Mouse (Mus musculus) frontal cortex, adult 2 months (tissue): ENCODE results near the gene Wdr46. TPM values are rescaled to one million over a fixed set of nuclear protein-coding genes. Genes with fewer than 3 reads are reported as not detected.
A peak's percentile ranks its signal among the peaks of the same experiment; 100 is the strongest.
"Not testable (repeated sequence)": the region's sequence is repeated elsewhere in the genome, so short reads cannot be mapped to it uniquely, and the experiment has no call there.

Experiments
- DNase-seq, 2 experiments: peaks; one replicate each; pipeline ENCODE4 v3.0.0; 2022; ENCODE audit warnings: low spot score in 1 of 2; ENCODE audit errors: extremely low spot score in 1 of 2
- polyA plus RNA-seq: library from polyadenylated mRNA; depleted of rRNA; stranded (reverse); fragments of >200 nt; gene quantifications from 2 replicates; pipeline ENCODE4 v1.2.3, GENCODE M21; 2012; rRNA removed

Gene Wdr46
- 13.3 and 13.7 TPM in 2 replicates for polyA plus RNA-seq

DNA sequence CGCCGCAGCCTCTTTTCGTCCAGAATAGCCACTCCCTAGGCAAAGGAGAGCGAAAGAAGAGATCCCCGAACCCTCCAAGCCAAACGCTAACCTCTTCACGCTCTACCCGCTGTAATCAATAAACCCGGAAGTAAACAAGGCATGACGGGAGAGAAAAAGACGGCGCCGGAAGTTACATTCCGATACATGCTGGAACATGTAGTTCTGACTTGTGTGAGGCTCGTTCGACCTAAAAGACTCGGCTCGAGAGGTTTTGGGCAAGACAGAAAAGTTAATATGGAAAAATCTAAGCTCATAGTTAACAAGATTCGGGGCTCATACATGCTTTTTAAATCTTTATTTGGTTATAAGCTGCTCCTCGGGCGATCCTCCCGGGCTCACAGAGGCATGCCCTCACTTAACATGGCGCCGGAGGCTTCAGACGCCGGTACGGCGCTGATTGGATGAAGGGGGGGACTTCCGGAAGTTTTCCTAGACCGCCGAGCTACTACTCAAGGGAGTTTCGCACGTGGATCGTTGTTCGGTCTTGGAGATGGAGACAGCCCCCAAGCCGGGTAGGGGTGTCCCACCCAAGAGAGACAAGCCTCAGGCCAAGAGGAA lies at the start of gene Wdr46, which contains the start of gene Pfdn6:
TSS of gene Wdr46 (plus strand) at position 455 of the 600 bp plus-strand sequence.
TSS of gene Pfdn6 (minus strand) at position 138 of the 600 bp plus-strand sequence.
- DNase-seq, result peak; percentile 83 to 95

DNA sequence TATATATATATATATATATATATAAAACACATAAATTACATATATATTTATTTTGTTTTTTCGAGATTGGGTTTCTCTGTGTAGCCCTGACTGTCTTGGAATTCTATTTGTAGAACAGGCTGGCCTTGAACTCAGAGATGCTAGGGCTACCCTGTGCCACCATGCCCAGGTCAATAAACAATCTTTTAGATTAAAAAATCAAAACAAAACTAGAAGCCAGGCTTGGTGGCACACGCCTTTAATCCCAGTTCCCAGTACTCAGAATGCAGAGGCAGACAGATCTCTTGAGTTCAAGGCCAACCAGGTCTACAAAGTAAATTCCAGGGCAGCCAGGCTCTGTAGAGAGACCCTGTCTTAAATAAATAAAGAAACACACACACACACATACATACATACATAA lies 49.1 kb upstream of the Wdr46 start:
- no peak for DNase-seq

DNA sequence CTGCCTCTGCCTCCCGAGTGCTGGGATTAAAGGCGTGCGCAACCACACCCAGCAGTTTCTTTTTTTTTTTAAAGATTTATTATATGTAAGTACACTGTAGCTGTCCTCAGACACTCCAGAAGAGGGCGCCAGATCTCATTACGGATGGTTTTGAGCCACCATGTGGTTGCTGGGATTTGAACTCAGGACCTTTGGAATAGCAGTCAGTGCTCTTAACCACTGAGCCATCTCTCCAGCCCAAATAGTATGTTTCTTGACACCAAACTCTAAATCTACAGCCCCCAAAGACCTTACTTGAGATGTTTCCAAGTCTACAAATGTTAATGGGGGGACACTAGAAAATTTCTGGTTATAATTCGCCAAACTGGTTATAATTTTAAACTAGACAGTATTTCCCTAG lies 48.6 kb upstream of the Wdr46 start:
- DNase-seq, result not testable (repeated sequence)

DNA sequence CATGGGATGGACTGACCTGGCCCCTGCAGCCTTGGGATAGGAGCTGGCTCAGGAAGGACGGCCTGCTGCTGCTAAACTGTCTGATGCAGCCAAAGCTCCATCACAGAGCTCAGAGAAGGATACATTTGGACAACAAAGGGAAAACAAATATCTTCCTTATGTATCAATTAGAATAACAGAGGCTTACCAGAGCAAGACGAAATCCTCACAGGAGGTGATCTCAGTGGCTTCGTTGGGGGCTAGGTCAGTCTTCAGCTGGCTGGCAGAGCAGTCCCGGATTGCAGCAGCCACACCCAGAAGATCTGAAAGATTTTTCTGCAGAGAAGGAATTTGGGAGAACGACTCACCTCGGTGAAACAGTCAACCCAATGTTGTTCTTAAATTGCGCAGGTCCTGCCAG lies 48.0 kb upstream of the Wdr46 start:
- DNase-seq, result no peak

DNA sequence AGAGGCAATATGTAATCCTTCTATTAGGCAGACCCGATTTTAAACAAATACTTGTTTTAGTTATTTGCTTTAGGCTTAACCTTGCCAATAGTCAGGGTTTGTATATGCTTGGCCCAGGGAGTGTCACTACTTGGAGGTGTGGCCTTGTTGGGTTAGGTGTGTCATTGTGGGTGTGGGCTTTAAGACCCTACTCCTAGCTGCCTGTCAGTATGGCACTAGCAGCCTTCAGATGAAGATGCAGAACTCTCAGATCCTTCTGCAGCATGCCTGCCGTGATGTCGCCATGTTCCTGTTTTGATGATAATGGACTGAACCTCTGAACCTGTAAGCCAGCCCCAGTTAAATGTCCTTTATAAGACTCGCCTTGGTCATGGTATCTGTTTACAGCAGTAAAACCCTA lies 47.4 kb upstream of the Wdr46 start:
- not testable (repeated sequence) for DNase-seq

DNA sequence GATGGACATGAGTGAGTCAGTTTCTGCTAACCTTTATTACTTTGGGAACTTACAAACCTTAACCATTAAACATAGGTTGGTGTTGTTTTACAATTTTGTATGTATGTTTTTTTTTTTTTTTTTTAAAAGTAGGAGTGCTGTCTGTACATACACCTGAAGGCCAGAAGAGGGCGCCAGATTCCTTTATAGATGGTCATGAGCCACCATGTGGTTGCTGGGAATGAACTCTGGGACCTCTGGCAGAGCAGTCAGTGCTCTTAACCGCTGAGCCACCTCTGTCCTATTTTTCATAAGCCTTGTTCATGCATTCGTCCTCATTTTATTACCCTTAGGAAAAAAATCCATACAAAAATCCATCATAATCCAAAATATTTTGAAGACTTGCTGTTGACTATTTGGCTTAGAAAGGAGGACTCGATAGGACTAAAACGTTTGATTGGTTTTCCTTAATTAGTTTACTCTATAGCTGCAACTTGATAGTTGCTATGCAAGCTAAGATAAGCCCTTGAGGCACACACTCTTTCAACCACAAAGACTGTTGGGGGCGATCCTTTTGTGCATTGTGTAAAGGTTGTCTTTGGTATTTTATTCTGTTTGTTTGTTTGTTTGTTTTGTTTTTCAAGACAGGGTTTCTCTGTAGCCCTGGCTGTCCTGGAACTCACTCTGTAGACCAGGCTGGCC lies 43.2 kb upstream of the Wdr46 start:
- DNase-seq, result no peak

DNA sequence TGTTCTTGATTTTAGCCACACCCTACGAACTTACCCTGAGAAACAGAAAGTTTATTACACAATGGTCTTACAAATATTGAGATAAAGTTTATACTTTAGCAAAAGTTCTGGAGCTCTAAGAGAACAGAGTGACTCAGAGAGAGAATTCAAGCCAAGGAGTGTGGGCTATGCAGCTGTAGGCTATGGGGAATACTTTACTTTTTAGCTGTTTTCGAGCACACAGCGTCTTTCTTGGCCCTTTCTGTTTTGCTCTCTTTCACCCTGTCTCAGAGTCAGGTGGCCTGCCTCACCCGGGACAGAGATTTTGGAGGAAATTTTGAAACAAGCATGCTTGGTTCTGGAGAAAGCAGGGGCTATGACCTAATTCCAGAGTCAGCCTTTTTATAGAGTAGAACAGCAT lies 42.3 kb upstream of the Wdr46 start:
- DNase-seq, result not testable (repeated sequence)

DNA sequence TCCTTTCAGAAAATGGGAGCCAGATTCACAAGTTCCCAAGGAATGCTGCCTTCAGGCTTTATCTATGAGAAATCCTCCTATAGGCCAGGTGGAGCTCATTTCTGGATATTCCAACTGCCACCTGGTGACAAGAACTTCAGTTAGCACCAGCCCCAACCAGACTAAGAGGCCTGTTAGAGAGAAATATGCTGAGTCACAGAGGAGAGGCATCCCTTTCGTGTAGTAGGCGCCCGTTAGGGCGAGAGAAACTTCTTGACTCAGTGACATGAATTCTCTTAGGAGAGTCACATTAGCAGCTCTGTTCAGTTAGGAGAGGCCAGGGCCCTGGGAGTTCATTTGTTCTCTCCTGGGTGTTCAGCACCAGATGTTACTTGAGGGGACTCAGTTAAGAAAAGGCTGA lies 40.8 kb upstream of the Wdr46 start:
- DNase-seq, result no peak

DNA sequence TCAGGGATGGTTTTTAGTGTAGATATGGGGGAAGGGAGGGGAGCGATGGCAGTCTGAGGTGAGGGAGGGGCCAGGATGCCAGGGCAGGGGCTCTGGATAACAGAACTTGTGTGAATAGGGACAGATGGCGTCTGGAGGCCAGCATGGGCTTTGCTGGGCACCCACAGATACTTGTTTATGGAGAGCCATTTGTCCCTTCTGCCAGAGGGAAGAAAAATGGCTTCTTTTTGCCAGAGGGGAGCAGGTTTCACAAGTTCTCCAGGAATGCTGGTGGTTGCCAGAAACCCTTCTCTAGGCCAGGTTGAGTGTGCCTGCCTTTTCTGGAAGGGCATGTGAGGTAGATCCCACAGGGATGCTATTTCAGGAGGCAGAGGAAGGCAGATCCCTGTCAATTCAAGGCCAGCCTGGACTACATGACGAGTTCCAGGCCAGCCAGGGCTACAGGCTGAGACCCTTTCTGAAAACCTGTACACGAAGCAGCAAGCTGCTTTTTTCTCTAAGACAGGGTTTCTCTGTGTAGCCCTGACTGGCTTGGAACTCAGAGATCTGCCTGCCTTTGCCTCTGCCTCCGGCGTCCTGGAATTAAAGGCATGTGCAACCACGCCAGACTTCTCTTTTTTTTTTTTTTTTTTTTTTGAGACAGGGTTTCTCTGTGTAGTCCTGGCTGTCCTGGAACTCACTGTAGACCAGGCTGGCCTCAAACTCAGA lies 40.0 kb upstream of the Wdr46 start:
- DNase-seq, result no peak

DNA sequence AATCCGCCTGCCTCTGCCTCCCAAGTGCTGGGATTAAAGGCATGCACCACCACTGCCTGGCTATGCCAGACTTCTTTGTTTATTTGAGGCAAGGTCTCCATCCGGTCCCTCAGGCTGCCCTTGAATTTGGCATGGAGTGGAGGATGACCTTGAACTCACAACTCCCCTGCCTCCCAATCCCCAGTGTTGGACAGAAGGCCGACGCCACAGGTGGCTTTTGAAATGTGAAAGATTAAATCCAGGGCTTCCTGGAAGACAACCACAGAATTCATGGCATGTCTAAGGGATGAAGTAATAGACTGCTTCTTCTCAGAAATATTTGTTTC lies 39.5 kb upstream of the Wdr46 start:
- no peak for DNase-seq

DNA sequence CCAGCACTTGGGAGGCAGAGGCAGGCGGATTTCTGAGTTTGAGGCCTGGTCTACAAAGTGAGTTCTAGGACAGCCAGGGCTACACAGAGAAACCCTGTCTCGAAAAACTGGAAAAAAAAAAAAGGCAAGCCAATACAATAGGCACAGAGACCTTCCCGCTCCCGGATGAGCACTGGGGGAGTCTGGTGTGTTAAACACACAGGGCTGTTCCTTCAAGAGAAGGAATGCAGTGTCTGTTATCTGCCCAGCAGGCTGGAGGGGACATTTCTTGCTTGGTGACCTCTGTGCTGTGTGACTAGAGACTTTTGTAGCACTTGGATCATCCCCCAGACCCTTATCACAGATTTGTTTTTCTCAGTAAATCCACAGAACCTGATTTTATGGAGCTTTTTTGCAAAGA lies 38.8 kb upstream of the Wdr46 start:
- DNase-seq, result no peak

DNA sequence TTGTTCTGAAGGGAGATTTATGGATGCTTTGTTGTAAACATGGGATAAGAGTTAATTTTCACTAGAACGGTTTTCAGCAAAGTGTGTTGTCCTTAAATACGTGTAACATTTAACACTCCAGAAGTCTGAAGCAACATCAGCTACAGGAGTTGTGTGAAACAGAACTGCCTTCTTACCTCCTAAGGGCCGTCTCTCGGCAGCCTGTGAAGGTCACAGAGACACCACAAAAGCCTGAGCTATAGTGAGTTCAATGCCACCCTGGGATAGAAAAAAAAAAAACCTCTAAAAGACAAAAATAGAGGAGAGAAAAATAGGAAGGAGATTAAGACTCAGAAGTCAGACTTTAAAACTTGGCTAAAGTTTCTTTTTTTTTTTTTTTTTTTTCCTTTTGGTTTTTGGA lies 38.4 kb upstream of the Wdr46 start:
- no peak for DNase-seq

DNA sequence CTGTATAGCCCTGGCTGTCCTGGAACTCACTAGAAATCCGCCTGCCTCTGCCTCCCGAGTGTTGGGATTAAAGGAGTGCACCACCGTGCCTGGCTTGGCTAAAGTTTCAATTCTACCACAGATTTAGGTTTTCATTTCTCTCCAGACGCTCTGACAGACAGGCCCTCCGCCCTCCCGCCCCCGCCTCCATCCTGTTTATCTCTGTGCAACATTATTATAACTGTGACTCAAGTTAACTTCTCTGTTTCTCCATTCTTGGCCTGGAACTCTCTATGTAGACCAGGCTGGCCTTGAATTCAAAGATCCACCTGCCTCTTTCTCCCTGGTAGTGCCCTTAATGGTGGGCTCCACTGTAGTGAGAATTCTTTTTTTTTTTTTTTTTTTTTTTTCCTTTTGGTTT lies 38.0 kb upstream of the Wdr46 start:
- no peak for DNase-seq

DNA sequence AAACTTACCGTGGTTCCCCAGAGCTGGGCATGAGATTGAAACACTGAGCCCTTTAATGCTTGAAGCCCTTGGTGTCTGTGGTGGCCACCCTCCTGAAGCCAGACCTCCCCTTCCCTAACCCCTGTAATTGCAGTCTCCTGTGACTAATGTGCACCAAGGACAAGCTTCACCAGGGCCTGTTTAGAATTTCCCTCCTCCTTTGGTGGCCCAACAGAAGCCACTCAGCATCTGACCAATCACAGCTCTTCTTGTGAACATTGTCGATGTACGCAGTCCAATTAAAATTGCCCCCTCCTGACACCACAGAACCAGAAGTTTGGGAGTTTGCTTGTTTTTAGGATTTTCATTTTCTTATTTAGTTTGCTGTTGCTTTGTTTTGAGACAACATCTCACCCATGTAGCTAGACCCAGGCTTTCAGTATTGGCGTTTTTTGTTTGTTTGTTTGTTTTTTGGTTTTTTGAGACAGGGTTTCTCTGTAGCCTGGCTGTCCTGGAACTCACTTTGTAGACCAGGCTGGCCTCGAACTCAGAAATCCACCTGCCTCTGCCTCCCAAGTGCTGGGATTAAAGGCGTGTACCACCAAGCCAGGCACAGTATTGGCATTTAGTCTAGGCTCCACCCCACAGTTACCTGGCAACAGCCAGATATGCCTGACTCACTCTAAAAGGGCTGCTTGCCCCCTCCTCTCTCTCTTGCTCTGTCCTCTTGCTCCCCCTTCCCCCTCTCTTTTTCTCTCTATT lies 36.4 kb upstream of the Wdr46 start:
- not testable (repeated sequence) for DNase-seq

DNA sequence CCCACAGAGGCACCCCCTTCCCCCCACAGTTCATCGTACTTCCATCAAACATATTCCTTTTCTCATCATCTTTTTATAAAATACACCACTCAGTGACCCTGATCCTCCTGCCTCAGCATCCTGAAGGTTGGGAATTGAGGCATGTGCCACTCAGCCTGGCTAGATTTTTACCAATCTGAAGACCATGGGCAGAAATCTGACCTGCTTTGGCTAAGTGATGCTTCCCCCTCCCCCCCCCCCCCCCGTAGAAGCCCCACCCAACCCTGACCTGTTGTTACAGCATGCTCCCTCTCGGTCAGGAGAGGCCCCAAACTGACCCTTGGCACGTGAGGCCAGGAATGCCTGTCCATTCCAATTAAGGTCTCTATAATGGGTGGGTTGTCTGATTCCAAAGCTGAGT lies 35.6 kb upstream of the Wdr46 start, which contains the start of gene Platr17:
TSS of gene Platr17 (plus strand) at position 301 of the 400 bp plus-strand sequence.
- DNase-seq, result not testable (repeated sequence)

DNA sequence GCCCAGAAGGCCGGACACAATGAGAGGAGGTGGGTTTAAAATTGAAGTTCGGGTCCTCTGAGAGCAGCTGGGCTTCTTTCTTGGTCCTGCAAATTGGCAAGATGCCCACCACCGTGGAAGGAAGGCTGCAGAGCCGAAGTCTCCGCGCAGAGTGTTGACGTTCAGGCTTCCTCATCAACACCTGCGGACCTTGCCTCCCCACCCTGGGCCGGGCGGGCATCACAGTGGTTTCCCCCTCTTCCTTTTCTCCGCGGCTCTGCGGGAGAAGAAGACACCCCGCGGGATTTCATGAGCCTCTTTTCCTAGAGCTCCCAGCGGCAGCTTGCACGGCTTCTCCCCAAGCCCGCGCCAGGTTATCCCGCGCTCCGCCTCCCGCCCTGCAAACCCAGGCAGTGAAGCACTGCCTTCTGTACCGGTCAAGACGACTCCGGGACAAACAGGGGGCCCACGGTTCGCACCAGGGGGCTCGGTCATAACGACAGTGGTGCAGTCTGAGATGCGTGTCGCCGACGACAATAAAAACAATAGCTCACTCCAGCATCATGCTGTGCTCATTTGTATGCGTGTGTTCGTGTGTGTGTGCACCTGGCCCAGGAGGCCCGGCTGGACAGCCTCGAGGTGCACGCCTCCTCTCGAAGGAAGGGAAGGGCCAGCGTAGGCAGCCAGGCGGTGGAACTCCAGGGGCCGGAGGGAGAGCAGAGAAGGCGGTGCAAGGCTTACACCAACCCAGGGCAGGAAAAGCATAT lies 32.0 kb upstream of the Wdr46 start:
- peak in 1 of 2 experiments; percentile 50 for DNase-seq

DNA sequence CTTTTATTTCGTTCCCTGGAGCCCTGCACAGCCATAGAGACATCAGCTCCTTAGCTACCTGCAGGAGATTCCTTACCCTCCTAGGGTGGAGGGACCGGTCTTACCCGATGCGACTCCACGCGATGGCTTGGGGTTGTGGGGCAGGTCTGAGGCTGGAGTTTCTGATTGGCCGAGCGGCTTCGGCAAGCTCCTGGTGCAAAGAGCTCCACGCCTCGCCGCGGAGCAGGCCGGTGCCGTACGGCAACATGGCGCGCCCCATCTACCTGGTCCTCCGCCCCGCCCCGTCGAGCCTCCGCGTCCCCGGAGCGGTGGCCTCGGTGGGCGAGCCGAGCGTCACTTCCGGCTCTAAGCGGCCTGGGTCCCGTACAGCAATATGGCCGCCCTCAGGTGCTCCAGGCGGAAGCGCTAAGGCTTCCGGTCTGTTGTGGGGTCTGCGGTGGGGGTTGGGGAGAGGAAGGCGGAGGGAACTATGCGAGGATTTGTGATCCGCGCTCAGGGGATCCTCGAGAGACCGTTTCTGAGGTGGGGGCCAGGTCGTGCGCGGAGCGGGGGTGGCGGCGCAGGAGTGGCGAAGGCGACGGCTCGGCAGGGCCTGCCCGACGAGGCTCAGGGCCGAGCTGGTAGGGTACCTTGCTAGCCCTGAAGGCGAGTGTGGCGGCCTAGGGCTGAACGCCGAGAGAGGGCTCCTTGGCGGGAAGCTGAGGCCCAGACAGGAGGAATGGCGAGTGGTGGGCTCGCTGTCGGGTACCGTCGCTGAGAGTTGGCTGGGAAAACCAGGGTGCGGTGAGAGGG lies 31.2 kb upstream of the Wdr46 start, which contains the start of gene Daxx:
TSS of gene Daxx (plus strand) at position 338 of the 792 bp plus-strand sequence.
- DNase-seq, result peak; percentile 97 to 98

DNA sequence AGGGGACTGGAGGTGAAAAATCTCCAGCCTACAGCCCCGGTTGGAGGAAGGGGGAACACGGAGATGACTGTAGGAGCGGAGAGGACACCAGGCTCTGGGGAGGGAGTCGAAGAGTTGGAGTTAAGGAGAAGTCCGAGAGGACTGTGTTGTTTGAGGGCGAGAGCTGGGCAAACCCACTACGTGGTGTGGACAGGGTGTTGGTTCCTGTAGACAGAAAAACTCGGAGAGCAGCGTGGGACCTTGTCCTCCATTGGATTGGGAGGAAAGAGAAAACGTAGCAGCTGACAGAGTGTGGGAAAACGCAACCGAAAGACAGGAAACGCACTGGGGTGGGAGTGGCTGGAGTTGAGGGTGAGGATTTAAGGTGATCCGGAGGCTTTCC lies 30.6 kb upstream of the Wdr46 start:
- DNase-seq, result peak in 1 of 2 experiments; percentile 46

DNA sequence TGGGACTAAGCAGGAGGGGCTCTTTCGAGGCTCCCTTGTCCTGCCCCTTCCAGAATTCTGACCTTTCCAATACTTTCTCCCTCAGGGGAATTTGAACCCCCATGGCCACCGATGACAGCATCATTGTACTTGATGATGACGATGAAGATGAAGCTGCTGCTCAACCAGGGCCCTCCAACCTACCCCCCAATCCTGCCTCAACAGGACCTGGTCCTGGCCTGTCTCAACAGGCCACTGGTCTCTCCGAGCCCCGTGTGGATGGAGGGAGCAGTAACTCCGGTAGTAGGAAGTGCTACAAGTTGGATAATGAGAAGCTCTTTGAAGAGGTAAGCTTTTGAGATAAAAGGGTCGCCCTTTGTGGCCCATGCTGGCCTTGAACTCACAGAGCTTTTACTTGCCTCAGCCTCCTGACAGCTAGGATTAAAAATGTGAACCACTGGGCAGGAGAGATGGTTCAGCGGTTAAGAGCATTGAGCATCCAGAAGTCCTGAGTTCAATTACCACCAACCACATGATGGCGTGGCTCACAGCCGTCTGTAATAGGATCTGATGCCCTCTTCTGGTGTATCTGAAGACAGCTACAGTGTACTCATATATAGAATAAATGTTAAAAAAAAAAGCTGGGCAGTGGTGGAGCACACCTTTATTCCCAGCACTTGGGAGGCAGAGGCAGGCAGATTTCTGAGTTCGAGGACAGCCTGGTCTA lies 30.0 kb upstream of the Wdr46 start:
- DNase-seq, result no peak
